Mouse (Mus musculus): ENCODE results near the gene Cog4. TPM values are rescaled to one million over a fixed set of nuclear protein-coding genes. Genes with fewer than 3 reads are reported as not detected.

Cog4 gene
- total RNA-seq (2023; ENCODE audit: inconsistent age): 58.3 to 72.9 TPM (median 65.8 TPM) in 4 replicates

GRCm38 (mm10) chr8:110846405-110847170 lies at the start of gene Cog4, which contains the start of gene Sf3b3:
TSS of gene Cog4 (plus strand) at chr8:110846600.
TSS of gene Sf3b3 (minus strand) at chr8:110846787.

GRCm38 (mm10) chr8:110805669-110806068 lies 40.7 kb upstream of the Cog4 start, which contains the start of gene Il34:
TSS of gene Il34 (minus strand) at chr8:110805924.

GRCm38 (mm10) chr8:110901839-110902578 lies 55.6 kb downstream of the Cog4 start, which contains the start of gene Fuk:
TSS of gene Fuk (minus strand) at chr8:110902488.

GRCm38 (mm10) chr8:110919341-110920031 lies 73.1 kb downstream of the Cog4 start, which contains the start of gene St3gal2:
TSS of gene St3gal2 (plus strand) at chr8:110919922.

Other genes starting within 250 kb of the Cog4 start
- gene Vac14, start 228.0 kb upstream of the Cog4 start, total RNA-seq (2023; ENCODE audit: inconsistent age): 56.8 to 64.7 TPM (median 60.9 TPM) in 4 replicates
- gene Mtss1l, start 125.1 kb upstream of the Cog4 start, total RNA-seq (2023; ENCODE audit: inconsistent age): 2.1 to 5.0 TPM (median 3.6 TPM) in 4 replicates
- not detected in 4 replicates for gene Il34, start 40.7 kb upstream of the Cog4 start, total RNA-seq (2023; ENCODE audit: inconsistent age)
- 185 to 189 TPM (median 186 TPM) in 4 replicates for gene Sf3b3, start 187 bp downstream of the Cog4 start, total RNA-seq (2023; ENCODE audit: inconsistent age)
- 14.7 to 19.4 TPM (median 15.3 TPM) in 4 replicates for gene Fuk, start 55.9 kb downstream of the Cog4 start, total RNA-seq (2023; ENCODE audit: inconsistent age)
- 23.5 to 28.3 TPM (median 25.2 TPM) in 4 replicates for gene St3gal2, start 73.3 kb downstream of the Cog4 start, total RNA-seq (2023; ENCODE audit: inconsistent age)
- 66.6 to 80.9 TPM (median 72.9 TPM) in 4 replicates for gene Ddx19a, start 151.2 kb downstream of the Cog4 start, total RNA-seq (2023; ENCODE audit: inconsistent age)
- gene Ddx19b, start 185.2 kb downstream of the Cog4 start, total RNA-seq (2023; ENCODE audit: inconsistent age): 18.4 to 21.5 TPM (median 20.9 TPM) in 4 replicates
- gene Aars, start 186.5 kb downstream of the Cog4 start, total RNA-seq (2023; ENCODE audit: inconsistent age): 42.3 to 53.4 TPM (median 49.3 TPM) in 4 replicates
- gene Exosc6, start 209.7 kb downstream of the Cog4 start, total RNA-seq (2023; ENCODE audit: inconsistent age): 4.5 to 16.8 TPM (median 6.8 TPM) in 4 replicates
- gene Clec18a, start 245.8 kb downstream of the Cog4 start, total RNA-seq (2023; ENCODE audit: inconsistent age): not detected in 4 replicates
- 20.4 to 24.2 TPM (median 22.6 TPM) in 4 replicates for gene Pdpr, start 248.0 kb downstream of the Cog4 start, total RNA-seq (2023; ENCODE audit: inconsistent age)